In the genomic region with DNA sequence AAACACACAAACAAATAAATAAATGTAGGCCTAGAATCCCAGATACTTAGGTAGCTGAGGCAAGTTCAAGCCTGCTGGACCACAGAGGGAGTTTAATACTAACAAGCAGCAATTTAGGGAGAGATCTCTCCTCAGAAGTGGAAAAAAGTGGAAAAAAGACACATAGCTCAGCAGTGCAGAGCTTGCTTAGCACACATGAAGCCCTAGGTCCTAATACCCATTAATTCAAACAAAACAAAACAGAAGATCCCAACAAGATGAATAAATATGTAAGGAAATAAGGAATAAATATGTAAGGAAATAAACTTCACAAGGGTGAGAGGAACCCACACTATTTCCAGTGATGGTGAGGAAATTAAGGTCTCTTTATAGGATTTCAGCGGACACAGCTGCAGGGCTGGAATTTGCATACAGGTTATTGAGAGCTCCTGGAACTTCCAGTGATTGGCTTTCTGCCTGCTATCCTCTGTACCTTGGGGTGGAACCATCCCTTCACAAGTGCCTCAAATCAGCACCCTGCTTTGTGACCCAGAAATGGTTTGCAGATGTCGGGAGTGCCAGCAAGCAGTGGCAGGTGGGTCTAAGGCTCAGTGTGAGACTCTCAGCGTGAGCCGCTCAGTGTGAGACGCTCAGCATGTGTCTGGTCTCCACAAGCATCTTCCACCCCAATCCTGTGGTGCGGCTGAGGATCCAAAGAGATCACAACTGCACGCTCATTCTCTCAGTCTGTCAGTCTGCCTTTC, we compare ENCODE assay signal across 30 mouse cellular contexts. TPM values are rescaled to one million over a fixed set of nuclear protein-coding genes. Genes with fewer than 3 reads are reported as not detected.
"Had no signal": no experiment of that assay in that cellular context is flagged by ENCODE, and none has a peak within 500 bp of the region (broad histone marks: within the 10 kb centered on the region; RNA-seq: fewer than 3 reads in every experiment).

No protein-coding gene starts in this region.

- DNase-seq: gastrocnemius, postnatal 10 days; gastrocnemius, postnatal 36 days; heart, adult 11 months; heart, adult 2 months; heart, postnatal 14 days; kidney, adult 11 months; kidney, adult 2 months; kidney, adult 9 months; kidney, postnatal 14 days; kidney, postnatal 36 days; layer of hippocampus, adult 9-11 months; layer of hippocampus, postnatal 36 days; left cerebral cortex, postnatal 4 days had no signal

- H3K9me3 ChIP-seq: heart, embryonic 13.5 days; heart, embryonic 15.5 days; hindbrain, embryonic 13.5 days; hindbrain, embryonic 15.5 days; kidney, embryonic 15.5 days; limb, embryonic 13.5 days; limb, embryonic 15.5 days; liver, embryonic 12.5 days had no signal

- H3K27me3 ChIP-seq: heart, embryonic 13.5 days; heart, embryonic 15.5 days; hindbrain, embryonic 15.5 days; kidney, embryonic 15.5 days; limb, embryonic 13.5 days; limb, embryonic 15.5 days had no signal

- H3K9ac ChIP-seq: heart, embryonic 13.5 days; heart, embryonic 15.5 days; hindbrain, embryonic 13.5 days; hindbrain, embryonic 15.5 days; kidney, embryonic 15.5 days; limb, embryonic 13.5 days; limb, embryonic 15.5 days; liver, embryonic 12.5 days; liver, embryonic 14.5 days had no signal

- H3K4me2 ChIP-seq: heart, embryonic 11.5 days; heart, embryonic 13.5 days; heart, embryonic 15.5 days; hindbrain, embryonic 13.5 days; hindbrain, embryonic 15.5 days; kidney, embryonic 15.5 days; limb, embryonic 13.5 days; limb, embryonic 15.5 days; liver, embryonic 12.5 days had no signal

- H3K4me3 ChIP-seq: heart, adult 2 months; heart, embryonic 13.5 days; heart, embryonic 15.5 days; hindbrain, embryonic 13.5 days; hindbrain, embryonic 15.5 days; kidney, embryonic 15.5 days; limb, embryonic 13.5 days; limb, embryonic 15.5 days; liver, embryonic 12.5 days had no signal

- ATAC-seq: hindbrain, postnatal 0 days; intestine, embryonic 16.5 days; liver, embryonic 12.5 days had no signal

- H3K36me3 ChIP-seq: hindbrain, embryonic 15.5 days had no signal

- H3K27ac ChIP-seq: heart, adult 2 months; heart, embryonic 13.5 days; heart, embryonic 15.5 days; hindbrain, embryonic 13.5 days; hindbrain, embryonic 15.5 days; hindbrain, postnatal 0 days; kidney, embryonic 15.5 days; kidney, postnatal 0 days; limb, embryonic 13.5 days; limb, embryonic 15.5 days; liver, embryonic 12.5 days; liver, embryonic 14.5 days had no signal

- H3K4me1 ChIP-seq: hindbrain, embryonic 13.5 days; hindbrain, embryonic 15.5 days; limb, embryonic 13.5 days; limb, embryonic 15.5 days; liver, embryonic 12.5 days had no signal

RNA-seq across cellular contexts. Expression of a gene that starts 19.4 kb away (rescaled TPM):
- total RNA-seq: hematopoietic stem cell, adult 5-6 weeks; liver, adult 2 months had no signal

RNA-seq across cellular contexts. Expression of a gene that starts 35.9 kb away (rescaled TPM):
- total RNA-seq: gastrocnemius, adult 18-20 months; heart, postnatal 36 days; hematopoietic stem cell, adult 5-6 weeks; liver, adult 2 months had no signal
